Mouse (Mus musculus) midbrain, embryonic 11.5 days (tissue): ENCODE measurements around the gene Olfr392. TPM values are rescaled to one million over a fixed set of nuclear protein-coding genes. Genes with fewer than 3 reads are reported as not detected.

Experiments used
- ATAC-seq: fragments of 200-750 bp; cut with Nextera tagmentation; 2 replicates; pipeline ENCODE4 v1.8.0; 2017; ENCODE audit warnings: moderate TSS enrichment, moderate library complexity; ENCODE audit not compliant: low FRiP score
- DNase-seq: peaks from one replicate; pipeline ENCODE4 v3.0.0; 2015; ENCODE audit warnings: low spot score; ENCODE audit errors: missing footprints
- H3K27ac ChIP-seq: fragments of 300-500 bp; sonication (generic); 2 replicates; pipeline ENCODE4 v1.5.1; 2014; ENCODE audit warnings: low read depth, low read length
- H3K27me3 ChIP-seq: fragments of 300-500 bp; sonication (generic); 2 replicates; pipeline ENCODE4 v1.6.1; 2014; ENCODE audit warnings: mild to moderate bottlenecking, low read length, moderate library complexity, mixed read lengths; ENCODE audit not compliant: control insufficient read depth, insufficient read depth
- H3K36me3 ChIP-seq: fragments of 300-500 bp; sonication (generic); 2 replicates; pipeline ENCODE4 v1.6.1; 2014; ENCODE audit warnings: mild to moderate bottlenecking, low read length, moderate library complexity, mixed read lengths; ENCODE audit not compliant: control insufficient read depth, insufficient read depth
- H3K4me1 ChIP-seq: fragments of 300-500 bp; sonication (generic); 2 replicates; pipeline ENCODE4 v1.6.1; 2014; ENCODE audit warnings: low read length; ENCODE audit not compliant: control insufficient read depth, insufficient read depth
- H3K4me2 ChIP-seq: fragments of 300-500 bp; sonication (generic); 2 replicates; pipeline ENCODE4 v1.6.1; 2014; ENCODE audit warnings: mild to moderate bottlenecking, moderate library complexity
- H3K4me3 ChIP-seq: fragments of 300-500 bp; sonication (generic); 2 replicates; pipeline ENCODE4 v1.5.1; 2014; ENCODE audit warnings: low read depth, low read length
- H3K9ac ChIP-seq: fragments of 300-500 bp; sonication (generic); 2 replicates; pipeline ENCODE4 v1.6.1; 2014; ENCODE audit warnings: low read length
- H3K9me3 ChIP-seq: fragments of 300-500 bp; sonication (generic); 2 replicates; pipeline ENCODE4 v1.6.1; 2016; ENCODE audit warnings: low read length; ENCODE audit not compliant: control insufficient read depth
- WGBS: fragments of 180-500 bp; shearing (Covaris S2); extraction: QIAGEN DNeasy Blood & Tissue Kit; methylation state at CpG from one replicate; pipeline ENCODE4 v1.1.7; 2014; 5-methylcytosine and 5-hydroxymethylcytosine counted together
- polyA plus RNA-seq: library from polyadenylated mRNA; unstranded; fragments of >200 nt; fragmentation: Nextera tagmentation; extraction: Ambion mirVana; gene quantifications from 2 replicates; pipeline ENCODE4 v1.2.1, GENCODE M21; 2014

Olfr392 gene
- not detected in 2 replicates for polyA plus RNA-seq

DNA sequence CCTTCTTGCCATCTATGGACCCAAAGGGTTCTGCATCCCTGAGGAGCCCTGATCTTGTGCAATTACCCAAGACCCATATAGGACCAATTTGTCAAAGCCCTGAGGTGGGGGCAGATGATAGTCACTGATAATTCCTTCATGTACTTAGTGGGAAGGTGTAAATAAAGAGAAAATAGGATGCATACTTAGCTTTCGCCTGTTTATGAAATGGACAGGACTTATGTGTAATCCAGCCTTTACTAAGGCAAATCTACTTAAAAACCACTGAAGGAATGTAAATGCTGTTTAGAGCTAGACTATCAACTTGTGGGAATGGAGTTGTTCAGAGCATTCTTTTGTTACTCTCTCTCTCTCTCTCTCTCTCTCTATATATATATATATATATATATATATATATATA, at the start of gene Olfr392:
Olfr392 (minus strand) TSS at position 101 of the 400 bp plus-strand sequence.
- ATAC-seq (no peak), DNase-seq (no peak)
- no peaks in the 10 kb centered on the region for H3K36me3 ChIP-seq
- H3K9me3 ChIP-seq: no peaks in the 10 kb centered on the region; the same call in 1 of the 2 replicates
- no peak within 1 kb of the TSS for H3K4me2 ChIP-seq
- WGBS: 82% methylated on average over 1 of the region's 1 CpGs
- H3K4me3 ChIP-seq: no peak within 1 kb of the TSS
- H3K27ac ChIP-seq: no peak within 1 kb of the TSS
- H3K27me3 ChIP-seq: no peaks in the 10 kb centered on the region
- H3K4me1 ChIP-seq: no peaks in the 10 kb centered on the region
- no peak within 1 kb of the TSS for H3K9ac ChIP-seq

DNA sequence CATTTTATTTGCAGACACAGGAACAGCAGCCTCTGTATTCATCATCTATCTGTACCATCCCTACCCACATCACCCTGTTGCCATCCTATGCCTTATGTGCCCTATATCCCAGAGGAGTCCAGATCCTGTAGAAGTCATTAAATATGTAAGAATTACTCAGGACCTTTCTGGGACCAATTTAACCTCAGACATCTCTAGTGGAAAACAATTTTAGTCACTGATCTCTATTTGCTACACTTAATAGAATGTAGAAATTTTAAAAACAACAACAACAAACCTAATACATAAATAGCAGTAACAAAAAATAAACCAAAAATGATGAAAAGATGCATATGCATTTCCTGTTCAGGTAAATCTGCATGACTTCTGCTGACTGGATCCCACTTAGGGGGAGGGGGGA, 34.5 kb upstream of the Olfr392 start, which contains the start of gene Olfr393:
Olfr393 (minus strand) TSS at position 101 of the 400 bp plus-strand sequence.
- Histone ChIP-seq H3K4me1 (no peaks in the 10 kb centered on the region), H3K27me3 (no peaks in the 10 kb centered on the region), H3K27ac (no peak within 1 kb of the TSS), H3K9ac (no peak within 1 kb of the TSS), H3K36me3 (no peaks in the 10 kb centered on the region), H3K4me2 (no peak within 1 kb of the TSS), H3K9me3 (peaks cover 2% of the 10 kb centered on the region; the same call in 1 of the 2 replicates), H3K4me3 (no peak within 1 kb of the TSS)
- no peak for ATAC-seq
- DNase-seq: no peak

DNA sequence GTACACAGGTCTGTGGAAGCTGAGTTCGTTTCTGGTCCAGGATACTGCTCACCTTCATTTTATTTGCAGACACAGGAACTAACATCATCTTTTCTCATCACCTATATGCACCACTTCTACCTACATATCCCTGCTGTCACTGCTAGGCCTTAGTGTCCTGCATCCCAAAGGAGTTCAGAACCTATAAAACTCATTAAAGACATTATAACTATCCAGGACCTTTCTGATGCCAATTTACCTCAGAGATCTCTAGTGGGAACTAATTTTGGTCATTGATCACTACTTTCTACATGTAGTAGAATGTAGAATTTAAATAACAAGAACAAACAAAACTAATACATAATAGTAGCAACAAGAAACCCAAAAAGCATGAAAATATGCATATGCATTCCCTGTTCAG, 13.9 kb downstream of the Olfr392 start, which contains the start of gene Olfr391-ps:
Olfr391-ps (minus strand) TSS at position 101 of the 400 bp plus-strand sequence.
- H3K27ac ChIP-seq: no peak within 1 kb of the TSS
- H3K9ac ChIP-seq: no peak within 1 kb of the TSS
- H3K9me3 ChIP-seq: no peaks in the 10 kb centered on the region; the same call in 1 of the 2 replicates
- no peaks in the 10 kb centered on the region for H3K27me3 ChIP-seq
- WGBS: 28% methylated on average over 1 of the region's 1 CpGs
- no peak for DNase-seq
- H3K4me2 ChIP-seq: no peak within 1 kb of the TSS
- no peaks in the 10 kb centered on the region for H3K36me3 ChIP-seq
- no peak within 1 kb of the TSS for H3K4me3 ChIP-seq
- no peaks in the 10 kb centered on the region for H3K4me1 ChIP-seq
- no peak for ATAC-seq

DNA sequence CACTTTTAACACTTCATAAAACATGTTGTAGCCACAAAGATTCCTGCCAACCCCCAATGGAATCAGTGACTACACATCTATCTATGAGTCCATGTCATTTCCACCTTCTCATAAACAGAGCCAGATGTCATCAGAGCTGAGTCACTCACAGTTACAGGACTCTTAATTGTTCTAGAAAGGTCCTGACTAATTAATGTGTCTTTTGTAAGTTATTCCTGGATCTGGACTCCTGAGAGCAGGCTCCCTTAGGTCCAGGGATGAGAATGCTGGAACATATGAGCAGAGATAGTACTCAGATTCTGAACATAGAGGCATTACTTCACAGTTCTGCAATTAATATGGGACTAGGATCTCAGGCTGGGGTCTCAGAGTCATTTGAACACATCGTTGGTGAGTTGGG, 34.2 kb downstream of the Olfr392 start, which contains the start of gene Olfr390:
Olfr390 (plus strand) TSS at position 301 of the 400 bp plus-strand sequence.
- 75% methylated on average over 1 of the region's 1 CpGs for WGBS
- no peaks in the 10 kb centered on the region for H3K27me3 ChIP-seq
- H3K4me3 ChIP-seq: no peak within 1 kb of the TSS
- no peak within 1 kb of the TSS for H3K9ac ChIP-seq
- H3K4me1 ChIP-seq: no peaks in the 10 kb centered on the region
- DNase-seq: no peak
- no peaks in the 10 kb centered on the region; the same call in 1 of the 2 replicates for H3K9me3 ChIP-seq
- H3K36me3 ChIP-seq: no peaks in the 10 kb centered on the region
- no peak within 1 kb of the TSS for H3K27ac ChIP-seq
- ATAC-seq: no peak
- H3K4me2 ChIP-seq: no peak within 1 kb of the TSS

DNA sequence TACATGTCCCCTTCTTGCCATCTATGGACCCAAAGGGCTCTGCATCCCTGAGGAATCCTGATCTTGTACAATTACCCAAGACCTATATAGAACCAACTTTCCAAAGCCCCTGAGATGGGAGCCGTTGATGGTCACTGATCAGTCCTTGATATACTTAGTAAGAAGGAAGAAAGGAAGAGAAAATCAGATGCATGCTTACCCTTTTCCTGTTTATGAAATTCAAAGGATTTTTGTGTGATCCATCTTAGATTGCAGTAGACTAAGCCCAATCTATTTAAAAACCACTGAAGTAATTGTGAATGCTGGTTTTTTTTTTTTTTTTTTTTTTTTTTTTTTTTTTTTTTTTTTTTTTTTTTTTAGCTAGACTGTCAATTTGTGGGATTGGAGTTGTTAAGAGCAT, 36.2 kb downstream of the Olfr392 start, which contains the start of gene Olfr389:
Olfr389 (minus strand) TSS at position 101 of the 400 bp plus-strand sequence.
- Histone ChIP-seq H3K27ac (no peak within 1 kb of the TSS), H3K27me3 (no peaks in the 10 kb centered on the region), H3K9me3 (no peaks in the 10 kb centered on the region), H3K4me2 (no peak within 1 kb of the TSS), H3K9ac (no peak within 1 kb of the TSS), H3K4me1 (no peaks in the 10 kb centered on the region), H3K4me3 (no peak within 1 kb of the TSS), H3K36me3 (no peaks in the 10 kb centered on the region)
- WGBS: 87% methylated on average over 1 of the region's 1 CpGs
- no peak for DNase-seq
- no peak for ATAC-seq

Other genes starting within 250 kb of the Olfr392 start
- not detected in 2 replicates for gene Olfr385, start 224.0 kb downstream of the Olfr392 start, polyA plus RNA-seq
- not detected in 2 replicates for gene Olfr384, start 218.5 kb downstream of the Olfr392 start, polyA plus RNA-seq
- gene Zfp735, start 128.3 kb downstream of the Olfr392 start, polyA plus RNA-seq: not detected in 2 replicates
- not detected in 2 replicates for gene Olfr389, start 36.3 kb downstream of the Olfr392 start, polyA plus RNA-seq
- gene Olfr390, start 34.1 kb downstream of the Olfr392 start, polyA plus RNA-seq: not detected in 2 replicates
- not detected in 2 replicates for gene Olfr391-ps, start 14.0 kb downstream of the Olfr392 start, polyA plus RNA-seq
- not detected in 2 replicates for gene Olfr393, start 34.4 kb upstream of the Olfr392 start, polyA plus RNA-seq
- not detected in 2 replicates for gene Olfr394, start 73.7 kb upstream of the Olfr392 start, polyA plus RNA-seq
- not detected in 2 replicates for gene Olfr395, start 92.2 kb upstream of the Olfr392 start, polyA plus RNA-seq
- gene Olfr23, start 119.6 kb upstream of the Olfr392 start, polyA plus RNA-seq: not detected in 2 replicates
- not detected in 2 replicates for gene Olfr397, start 143.8 kb upstream of the Olfr392 start, polyA plus RNA-seq
- not detected in 2 replicates for gene Olfr398, start 173.4 kb upstream of the Olfr392 start, polyA plus RNA-seq
- not detected in 2 replicates for gene Olfr139, start 239.5 kb upstream of the Olfr392 start, polyA plus RNA-seq
- not detected in 2 replicates for gene Olfr399, start 239.6 kb upstream of the Olfr392 start, polyA plus RNA-seq